Mouse (Mus musculus): Measurements from ENCODE around the gene Cbfa2t3. TPM values are rescaled to one million over a fixed set of nuclear protein-coding genes. Genes with fewer than 3 reads are reported as not detected.

Cbfa2t3 gene
- total and polyA plus RNA-seq, 2 experiments from 2014 or later: 11.1 to 15.9 TPM

DNA sequence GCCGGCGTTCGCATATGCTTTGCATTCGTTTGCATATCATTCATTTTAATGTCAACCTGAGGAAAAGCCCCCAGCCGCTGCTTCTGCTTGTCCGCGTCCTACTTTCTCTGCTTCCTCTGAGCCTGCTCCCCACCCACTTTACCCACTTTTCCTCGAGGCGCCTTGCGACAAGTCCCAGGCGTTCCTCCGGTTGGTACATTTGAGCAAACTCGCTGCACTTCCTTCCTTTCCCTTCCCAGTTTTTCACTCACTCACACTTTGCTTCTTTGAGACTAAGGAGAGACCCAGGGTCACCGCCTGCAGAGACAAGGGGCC, 20.1 kb downstream of the Cbfa2t3 start:
- peak overlapping the region; percentile 83 for H3K9ac ChIP-seq (replicated peaks; ENCODE audit: low read length, poor library complexity, severe bottlenecking)
- WGBS: under 1% methylated on average over 14 of the region's 14 CpGs

GRCm38 (mm10) chr8:122678061-122678895, 20.6 kb downstream of the Cbfa2t3 start:
- Histone ChIP-seq H3K27me3 (ENCODE audit: insufficient read depth, low read length) (no peaks in the 10 kb centered on the region), H3K4me3 (ENCODE audit: low read depth, low read length) (peak overlapping the region; percentile 93), H3K9ac (replicated peaks; ENCODE audit: low read length, poor library complexity, severe bottlenecking) (peak overlapping the region; percentile 83), H3K4me1 (ENCODE audit: insufficient read depth, low read length) (peaks cover 14% of the 10 kb centered on the region), H3K4me2 (ENCODE audit: low read depth, low read length, poor library complexity, severe bottlenecking) (peak overlapping the region; percentile 72), H3K27ac (ENCODE audit: low read depth, low read length) (peak overlapping the region; percentile 87), H3K36me3 (ENCODE audit: insufficient read depth, low read length) (no peaks in the 10 kb centered on the region), H3K9me3 (ENCODE audit: low read length) (no peaks in the 10 kb centered on the region)
- DNase-seq (ENCODE audit: low spot score) (peak; percentile 69), ATAC-seq (ENCODE audit: low FRiP score) (peak; percentile 75)
- TF ChIP-seq CTCF (IDR thresholded peaks at IDR 0.05): peak; percentile 86
- under 1% methylated on average over 88 of the region's 127 CpGs for WGBS

More for the DNA sequence above, 20.1 kb downstream of the Cbfa2t3 start:
- H3K4me2 ChIP-seq (ENCODE audit: low read depth, low read length, poor library complexity, severe bottlenecking): peak overlapping the region; percentile 72
- 0 out of 2 replicates have a peak overlapping the region, but pooled peaks have one; percentile 87 for H3K27ac ChIP-seq (ENCODE audit: low read depth, low read length)
- H3K4me1 ChIP-seq (ENCODE audit: insufficient read depth, low read length): peaks cover 14% of the 10 kb centered on the region
- no peaks in the 10 kb centered on the region for H3K36me3 ChIP-seq (ENCODE audit: insufficient read depth, low read length)
- no peaks in the 10 kb centered on the region for H3K9me3 ChIP-seq (ENCODE audit: low read length)
- no peak for DNase-seq (ENCODE audit: low spot score)
- peak overlapping the region; percentile 93 for H3K4me3 ChIP-seq (ENCODE audit: low read depth, low read length)
- no peak for ATAC-seq (ENCODE audit: low FRiP score)
- TF ChIP-seq CTCF (IDR thresholded peaks at IDR 0.05): no peak
- no peaks in the 10 kb centered on the region for H3K27me3 ChIP-seq (ENCODE audit: insufficient read depth, low read length)

GRCm38 (mm10) chr8:122677481-122678021, 21.4 kb downstream of the Cbfa2t3 start:
- peaks cover 14% of the 10 kb centered on the region for H3K4me1 ChIP-seq (ENCODE audit: insufficient read depth, low read length)
- H3K27ac ChIP-seq (ENCODE audit: low read depth, low read length): peak overlapping the region; percentile 87
- no peaks in the 10 kb centered on the region for H3K9me3 ChIP-seq (ENCODE audit: low read length)
- DNase-seq (ENCODE audit: low spot score) (no peak), ATAC-seq (ENCODE audit: low FRiP score) (peak; percentile 2)
- H3K4me3 ChIP-seq (ENCODE audit: low read depth, low read length): peak overlapping the region; percentile 93
- 0 out of 2 replicates have a peak, but pooled peaks have one; percentile 13 for TF ChIP-seq CTCF (IDR thresholded peaks at IDR 0.05)
- H3K9ac ChIP-seq (replicated peaks; ENCODE audit: low read length, poor library complexity, severe bottlenecking): peak overlapping the region; percentile 83
- H3K4me2 ChIP-seq (ENCODE audit: low read depth, low read length, poor library complexity, severe bottlenecking): peak overlapping the region; percentile 72
- H3K27me3 ChIP-seq (ENCODE audit: insufficient read depth, low read length): no peaks in the 10 kb centered on the region
- WGBS: under 1% methylated on average over 25 of the region's 35 CpGs
- H3K36me3 ChIP-seq (ENCODE audit: insufficient read depth, low read length): no peaks in the 10 kb centered on the region

DNA sequence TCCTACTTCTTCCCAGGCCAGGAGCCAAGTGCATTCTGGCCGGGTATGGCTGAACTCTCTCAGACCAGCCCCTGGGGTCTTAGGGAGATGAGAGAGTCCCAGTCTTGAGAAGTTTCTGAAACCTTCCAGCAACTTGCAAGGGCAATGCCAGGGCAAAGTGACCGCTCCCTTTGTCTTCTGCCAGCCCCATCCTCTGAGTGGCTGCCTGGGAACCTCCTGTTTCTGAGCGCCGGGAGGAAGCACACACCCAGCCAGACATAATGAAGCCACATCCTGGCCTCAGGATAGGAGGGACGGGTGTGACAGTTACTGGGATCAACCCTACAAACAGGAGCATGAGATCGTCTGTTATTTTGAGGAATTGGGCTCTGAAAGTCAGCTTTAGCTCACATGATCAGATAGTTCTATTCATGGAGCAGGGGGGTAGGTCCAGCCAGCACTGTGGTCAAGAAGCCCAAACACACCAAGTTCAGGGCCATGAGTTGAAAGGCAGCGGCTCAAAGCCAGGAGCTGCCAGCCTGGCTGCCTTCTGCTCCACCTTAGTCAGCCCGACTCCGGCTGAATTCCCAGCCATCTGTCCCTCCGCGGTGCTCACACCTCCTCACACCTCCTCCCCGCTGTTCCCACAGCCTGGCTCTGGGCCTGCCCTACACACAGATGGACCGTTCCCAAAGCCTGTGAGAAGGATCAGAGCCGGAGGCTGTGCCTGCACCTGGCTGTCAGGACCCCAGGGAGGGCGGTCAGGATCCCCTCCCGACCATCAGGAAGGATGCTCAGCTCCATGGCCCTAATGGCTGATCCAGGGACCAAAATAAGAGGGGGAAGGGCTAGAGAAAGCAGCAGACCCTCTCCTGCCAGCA, 22.1 kb downstream of the Cbfa2t3 start:
- Histone ChIP-seq H3K4me3 (ENCODE audit: low read depth, low read length) (peak overlapping the region; percentile 93), H3K27ac (ENCODE audit: low read depth, low read length) (peak overlapping the region; percentile 87), H3K27me3 (ENCODE audit: insufficient read depth, low read length) (no peaks in the 10 kb centered on the region), H3K36me3 (ENCODE audit: insufficient read depth, low read length) (no peaks in the 10 kb centered on the region), H3K4me2 (ENCODE audit: low read depth, low read length, poor library complexity, severe bottlenecking) (peak overlapping the region; percentile 72), H3K9ac (replicated peaks; ENCODE audit: low read length, poor library complexity, severe bottlenecking) (peak overlapping the region; percentile 83), H3K9me3 (ENCODE audit: low read length) (no peaks in the 10 kb centered on the region), H3K4me1 (ENCODE audit: insufficient read depth, low read length) (peaks cover 14% of the 10 kb centered on the region)
- no peak for TF ChIP-seq CTCF (IDR thresholded peaks at IDR 0.05)
- DNase-seq (ENCODE audit: low spot score) (peak; percentile 88), ATAC-seq (ENCODE audit: low FRiP score) (no peak; the same call in 1 of the 2 replicates)
- WGBS: 7% methylated on average over 16 of the region's 16 CpGs

DNA sequence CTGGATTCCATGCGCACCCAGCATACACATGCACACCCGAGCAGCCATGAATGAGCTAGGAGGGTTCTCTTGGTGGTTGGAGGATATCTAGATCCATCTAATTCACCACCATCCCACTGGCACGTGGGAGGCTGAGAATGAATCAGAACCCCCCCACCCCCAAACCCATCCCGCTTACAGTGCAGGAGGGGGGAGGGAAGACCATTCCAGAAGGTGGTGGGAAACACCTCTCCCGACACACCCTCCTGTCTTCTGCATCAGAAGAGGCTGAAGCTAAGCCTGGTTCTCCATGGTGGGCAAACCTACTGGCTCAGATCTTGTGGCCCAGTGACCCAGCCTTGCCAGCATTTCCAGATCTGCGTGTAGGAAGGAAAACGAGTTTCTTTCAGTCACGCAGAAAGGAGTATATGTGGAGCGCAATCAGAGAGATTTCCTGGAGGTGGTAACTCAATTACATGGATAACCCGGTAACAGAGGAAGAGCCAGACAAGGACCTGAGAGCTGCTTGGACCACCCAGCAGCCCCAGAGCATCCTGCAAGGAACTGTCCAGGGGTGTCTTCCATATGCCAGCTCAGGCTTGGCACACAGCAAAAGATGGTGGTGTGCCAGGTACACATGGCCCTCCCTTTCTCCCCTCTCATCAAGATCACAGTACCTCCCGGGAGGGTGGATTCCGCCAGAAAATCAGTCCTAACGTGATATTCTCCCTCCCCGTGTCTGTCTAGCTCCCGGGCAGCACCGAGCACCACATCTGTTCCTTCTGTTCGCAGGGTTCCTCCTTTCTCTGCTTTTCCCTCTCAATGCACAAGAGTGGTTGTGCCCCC, 23.1 kb downstream of the Cbfa2t3 start:
- peak; percentile 58 for DNase-seq (ENCODE audit: low spot score)
- 57% methylated on average over 17 of the region's 17 CpGs for WGBS
- H3K4me1 ChIP-seq (ENCODE audit: insufficient read depth, low read length): peaks cover 14% of the 10 kb centered on the region

More for the DNA sequence above, 23.1 kb downstream of the Cbfa2t3 start:
- no peak for ATAC-seq (ENCODE audit: low FRiP score)
- TF ChIP-seq CTCF (IDR thresholded peaks at IDR 0.05): no peak
- H3K9ac ChIP-seq (replicated peaks; ENCODE audit: low read length, poor library complexity, severe bottlenecking): peak overlapping the region; percentile 83
- H3K9me3 ChIP-seq (ENCODE audit: low read length): no peaks in the 10 kb centered on the region
- H3K4me3 ChIP-seq (ENCODE audit: low read depth, low read length): peak overlapping the region; percentile 93
- no peaks in the 10 kb centered on the region for H3K27me3 ChIP-seq (ENCODE audit: insufficient read depth, low read length)
- peak overlapping the region; percentile 72 for H3K4me2 ChIP-seq (ENCODE audit: low read depth, low read length, poor library complexity, severe bottlenecking)
- no peak overlapping the region for H3K27ac ChIP-seq (ENCODE audit: low read depth, low read length)
- no peaks in the 10 kb centered on the region for H3K36me3 ChIP-seq (ENCODE audit: insufficient read depth, low read length)
